8 mouse cellular contexts compared by ENCODE assay signal in the genomic region with DNA sequence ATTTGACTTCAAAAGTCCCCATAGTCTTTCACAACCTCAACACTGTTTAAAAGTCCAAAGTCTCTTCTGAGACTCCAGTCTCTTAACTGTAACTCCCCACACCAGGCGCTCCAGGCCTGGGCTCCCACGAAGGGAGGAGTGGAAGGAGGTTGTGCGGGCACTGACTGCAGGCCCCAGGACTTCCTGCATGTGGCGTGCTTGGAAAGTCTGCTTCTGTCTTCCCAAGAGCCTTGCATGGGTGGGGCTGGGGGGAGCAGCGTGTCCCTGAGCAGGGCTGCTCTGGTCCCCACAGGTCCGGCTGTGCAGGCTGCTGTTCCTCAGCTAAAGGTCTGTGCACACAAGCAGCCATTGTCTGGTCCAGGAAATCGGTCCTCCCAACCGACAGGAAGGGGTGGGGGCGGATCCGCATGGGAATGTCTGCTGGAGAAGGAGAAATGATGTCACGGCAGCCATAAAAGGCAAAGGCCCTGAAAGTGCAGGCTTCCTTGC. TPM values are rescaled to one million over a fixed set of nuclear protein-coding genes. Genes with fewer than 3 reads are reported as not detected.
A peak's percentile ranks its signal among the peaks of the same experiment; 100 is the strongest.
DNase-seq lines count a peak whose midpoint lies in the region; ATAC-seq lines count a peak whose summit lies in the region.

No protein-coding gene starts in this region.

- peaks cover 6% of the 10 kb centered on the region for H3K4me1 ChIP-seq in forebrain, embryonic 12.5 days
- H3K4me1 ChIP-seq in limb, embryonic 10.5 days, result peaks cover 13% of the 10 kb centered on the region
- peaks cover 9% of the 10 kb centered on the region; the same call in 1 of the 2 replicates for H3K4me1 ChIP-seq in midbrain, embryonic 12.5 days

- 0 out of 2 replicates have a peak overlapping the region, but pooled peaks have one; percentile 13 for H3K27ac ChIP-seq in forebrain, embryonic 12.5 days
- peak overlapping the region; percentile 69 for H3K27ac ChIP-seq in limb, embryonic 10.5 days
- peak overlapping the region; percentile 46 for H3K27ac ChIP-seq in midbrain, embryonic 12.5 days (replicated peaks)

- H3K27me3 ChIP-seq in forebrain, embryonic 12.5 days, result no peaks in the 10 kb centered on the region
- 0 out of 2 replicates have a peak, but pooled peaks cover 6% of the 10 kb centered on the region for H3K27me3 ChIP-seq in limb, embryonic 10.5 days (ENCODE audit: low read depth, poor library complexity, severe bottlenecking)
- no peaks in the 10 kb centered on the region for H3K27me3 ChIP-seq in midbrain, embryonic 12.5 days

- H3K36me3 ChIP-seq in forebrain, embryonic 12.5 days (replicated peaks), result no peaks in the 10 kb centered on the region
- H3K36me3 ChIP-seq in limb, embryonic 10.5 days, result no peaks in the 10 kb centered on the region
- H3K36me3 ChIP-seq in midbrain, embryonic 12.5 days, result no peaks in the 10 kb centered on the region

- H3K9me3 ChIP-seq in forebrain, embryonic 12.5 days, result no peaks in the 10 kb centered on the region
- H3K9me3 ChIP-seq in limb, embryonic 10.5 days (replicated peaks), result no peaks in the 10 kb centered on the region; the same call in 1 of the 2 replicates
- no peaks in the 10 kb centered on the region for H3K9me3 ChIP-seq in midbrain, embryonic 12.5 days

- peak; percentile 57; the same call in 1 of the 2 replicates for ATAC-seq in forebrain, embryonic 12.5 days (ENCODE audit: low FRiP score)
- ATAC-seq in midbrain, embryonic 12.5 days (ENCODE audit: low FRiP score, low read depth), result no peak

- 68% methylated on average over 11 of the region's 11 CpGs for WGBS in forebrain, embryonic 12.5 days
- WGBS in limb, embryonic 10.5 days, result 71% methylated on average over 11 of the region's 11 CpGs
- WGBS in midbrain, embryonic 12.5 days, result 68% methylated on average over 11 of the region's 11 CpGs

- H3K4me3 ChIP-seq in forebrain, embryonic 12.5 days (replicated peaks), result no peak overlapping the region
- no peak overlapping the region for H3K4me3 ChIP-seq in limb, embryonic 10.5 days
- H3K4me3 ChIP-seq in midbrain, embryonic 12.5 days, result no peak overlapping the region

- DNase-seq in adrenal gland, postnatal 25 days, result peak; percentile 30
- peak; percentile 80 for DNase-seq in heart, postnatal 4 days
- DNase-seq in limb, embryonic 10.5 days (ENCODE audit: low spot score), result no peak
- DNase-seq in urinary bladder, adult 18-20 months (ENCODE audit: low spot score in 2 of 2), result no peak
- no peak for DNase-seq in cerebellum, adult 18-20 months
- DNase-seq in layer of hippocampus, postnatal 36 days, result no peak

- H3K9ac ChIP-seq in forebrain, embryonic 12.5 days, result peak overlapping the region; percentile 17; the same call in 1 of the 2 replicates
- H3K9ac ChIP-seq in midbrain, embryonic 12.5 days (replicated peaks), result no peak overlapping the region

- no peak overlapping the region for H3K4me2 ChIP-seq in forebrain, embryonic 12.5 days
- H3K4me2 ChIP-seq in midbrain, embryonic 12.5 days (replicated peaks), result no peak overlapping the region

RNA-seq across cellular contexts. Expression of gene Mn1, which starts 48.7 kb away (rescaled TPM):
- total RNA-seq in adrenal gland, postnatal 25 days (2021), result 2.3 and 4.9 TPM in 2 replicates
- polyA plus RNA-seq in forebrain, embryonic 12.5 days (2016; fragmentation: Nextera tagmentation; extraction: Ambion mirVana), result 55.8 and 62.6 TPM in 2 replicates
- total RNA-seq in heart, postnatal 4 days (2021), result 10 to 100 TPM; 16.5 to 17.7 TPM
- polyA plus RNA-seq in limb, embryonic 10.5 days (2016; fragmentation: Nextera tagmentation; extraction: Ambion mirVana), result 7.4 and 13.1 TPM in 2 replicates
- 55.9 and 61.8 TPM in 2 replicates for polyA plus RNA-seq in midbrain, embryonic 12.5 days (2016; fragmentation: Nextera tagmentation; extraction: Ambion mirVana)
- 10 to 100 TPM; 34.2 to 38.1 TPM for total RNA-seq in layer of hippocampus, postnatal 36 days (2021)

Comparison
In these comparisons a context has a peak if more than half of its experiments do, and no peak if none do; other contexts are left out.
1. DNase-seq: peak in adrenal gland, postnatal 25 days (single experiment) and heart, postnatal 4 days (single experiment); none in limb, embryonic 10.5 days (single experiment), urinary bladder, adult 18-20 months (0 of 2), cerebellum, adult 18-20 months (0 of 2) and layer of hippocampus, postnatal 36 days (0 of 2).
2. H3K27ac ChIP-seq: peak in every context shown above with its lines; median percentile 69 in limb, embryonic 10.5 days; 46 in midbrain, embryonic 12.5 days; 13 in forebrain, embryonic 12.5 days.